Mouse (Mus musculus): ENCODE results near the gene Zdhhc18. TPM values are rescaled to one million over a fixed set of nuclear protein-coding genes. Genes with fewer than 3 reads are reported as not detected.

The Zdhhc18 gene
- total RNA-seq, 4 experiments from 2014 or later: 17.9 to 39.5 (median 29.0) TPM

Small RNAs within 50 kb of the gene (microRNA-seq; reads per million reads assigned to microRNA genes)
- 0 reads per million in 2 experiments for gene Gm23158

Other genes starting within 250 kb of the Zdhhc18 start
- 10 to 100 TPM in 2 of 4 experiments, 1 to 10 TPM in 2; 1.1 to 14.5 (median 6.0) TPM for gene Tent5b, start 170.0 kb downstream of the Zdhhc18 start, total RNA-seq (2022)
- 10 to 100 TPM in 1 of 4 experiments, 1 to 10 TPM in 3; 3.1 to 10.6 (median 6.3) TPM for gene Trnp1, start 151.6 kb downstream of the Zdhhc18 start, total RNA-seq (2022)
- gene Kdf1, start 131.2 kb downstream of the Zdhhc18 start, total RNA-seq (2022): 1 to 10 TPM in 3 of 4 experiments, under 1 TPM in 1; 0.90 to 5.9 (median 3.1) TPM
- gene Nudc, start 104.2 kb downstream of the Zdhhc18 start, total RNA-seq (2022): 100 to 1,000 TPM; 135 to 175 (median 167) TPM
- gene Nr0b2, start 96.8 kb downstream of the Zdhhc18 start, total RNA-seq (2022): 10 to 100 TPM; 39.6 to 62.0 (median 48.8) TPM
- 10 to 100 TPM in 2 of 4 experiments, 1 to 10 TPM in 2; 6.1 to 15.6 (median 9.6) TPM for gene Gpatch3, start 75.4 kb downstream of the Zdhhc18 start, total RNA-seq (2022)
- gene Gpn2, start 65.8 kb downstream of the Zdhhc18 start, total RNA-seq (2022): 10 to 100 TPM; 17.0 to 19.4 (median 18.5) TPM
- gene Sfn, start 48.0 kb downstream of the Zdhhc18 start, total RNA-seq (2022): 1 to 10 TPM; 2.0 to 3.0 (median 2.3) TPM
- gene Pigv, start 22.5 kb upstream of the Zdhhc18 start, total RNA-seq (2022): 10 to 100 TPM; 26.0 to 31.0 (median 27.3) TPM
- gene Arid1a, start 106.6 kb upstream of the Zdhhc18 start, total RNA-seq (2022): 10 to 100 TPM; 50.7 to 84.3 (median 61.1) TPM
- gene Rps6ka1, start 237.6 kb upstream of the Zdhhc18 start, total RNA-seq (2022): 10 to 100 TPM; 16.4 to 25.7 (median 22.8) TPM